Mouse (Mus musculus) kidney, postnatal 14 days (tissue): Measurements from ENCODE around the gene Rarb.

Experiments
- DNase-seq: peaks from one replicate; pipeline ENCODE4 v3.0.0; 2022; ENCODE audit warnings: mixed read lengths

The Rarb gene

GRCm38 (mm10) chr14:16431941-16432499, 386.9 kb downstream of the Rarb start:
- DNase-seq, result no peak

GRCm38 (mm10) chr14:16427569-16427968, 391.4 kb downstream of the Rarb start:
- DNase-seq, result no peak

GRCm38 (mm10) chr14:16414163-16414562, 404.8 kb downstream of the Rarb start:
- DNase-seq, result no peak

- no peak for DNase-seq
Measured at GRCm38 (mm10) chr14:16405187-16405586, 413.8 kb downstream of the Rarb start.

- DNase-seq, result no peak
Measured at GRCm38 (mm10) chr14:16384783-16385182, 434.2 kb downstream of the Rarb start.
